Mouse (Mus musculus): Measurements from ENCODE around the gene B4galt5.

- TF ChIP-seq CTCF (IDR thresholded peaks at IDR 0.05; ENCODE audit: low read depth): no peak
- no peak for TF ChIP-seq EP300 (IDR thresholded peaks at IDR 0.05; ENCODE audit: low read depth)
Observed at GRCm38 (mm10) chr2:167381596-167381995, 32.6 kb upstream of the B4galt5 start.
